Mouse (Mus musculus) hindbrain, embryonic 14.5 days (tissue): ENCODE measurements at regions not wholly inside any gene's neighbourhood (a gene's known extent, or its start where the extent isn't known, plus 50 kb on each side); places are given as distances from the start of the nearest gene placed in this dataset.
A peak's percentile ranks its signal among the peaks of the same experiment; 100 is the strongest.

Experiments used
- ATAC-seq: fragments of 200-750 bp; cut with Nextera tagmentation; 2 replicates; pipeline ENCODE4 v1.8.0; 2017; ENCODE audit warnings: moderate number of reproducible peaks, mild to moderate bottlenecking, moderate TSS enrichment, moderate library complexity; ENCODE audit not compliant: low FRiP score
- DNase-seq: peaks from one replicate; pipeline ENCODE4 v3.0.0-alpha.2; 2015; ENCODE audit warnings: low spot score
- H3K27ac ChIP-seq: fragments of 300-500 bp; sonication (generic); 2 replicates; pipeline ENCODE4 v1.5.1; 2014; ENCODE audit warnings: mild to moderate bottlenecking, moderate library complexity
- H3K27me3 ChIP-seq: fragments of 300-500 bp; sonication (generic); 2 replicates; pipeline ENCODE4 v1.6.1; 2014; ENCODE audit warnings: mild to moderate bottlenecking, low read length, mixed read lengths; ENCODE audit not compliant: control insufficient read depth, insufficient read depth
- H3K36me3 ChIP-seq: fragments of 300-500 bp; sonication (generic); replicated peaks from 2 replicates; pipeline ENCODE4 v1.6.1; 2014; ENCODE audit not compliant: control insufficient read depth, insufficient read depth
- H3K4me1 ChIP-seq: fragments of 300-500 bp; sonication (generic); replicated peaks from 2 replicates; pipeline ENCODE4 v1.6.1; 2014; ENCODE audit warnings: antibody characterized with exemption, low read length, mixed read lengths; ENCODE audit not compliant: control insufficient read depth, insufficient read depth
- H3K4me2 ChIP-seq: fragments of 300-500 bp; sonication (generic); replicated peaks from 2 replicates; pipeline ENCODE4 v1.6.1; 2014; ENCODE audit warnings: mild to moderate bottlenecking, moderate library complexity
- H3K4me3 ChIP-seq: fragments of 300-500 bp; sonication (generic); replicated peaks from 2 replicates; pipeline ENCODE4 v1.5.1; 2014; ENCODE audit warnings: mild to moderate bottlenecking, low read length
- H3K9ac ChIP-seq: fragments of 300-500 bp; sonication (generic); 2 replicates; pipeline ENCODE4 v1.6.1; 2014
- H3K9me3 ChIP-seq: fragments of 300-500 bp; sonication (generic); 2 replicates; pipeline ENCODE4 v1.6.1; 2016; ENCODE audit warnings: low read length; ENCODE audit not compliant: control insufficient read depth
- WGBS: fragments of 180-500 bp; shearing (Covaris S2); extraction: QIAGEN DNeasy Blood & Tissue Kit; methylation state at CpG from one replicate; pipeline ENCODE4 v1.1.7; 2014; 5-methylcytosine and 5-hydroxymethylcytosine counted together

- H3K9me3 ChIP-seq: no peaks in the 10 kb centered on the region
- H3K4me1 ChIP-seq: no peaks in the 10 kb centered on the region
- H3K9ac ChIP-seq: no peak overlapping the region
- H3K4me3 ChIP-seq: no peak overlapping the region
- H3K27ac ChIP-seq: no peak overlapping the region
- 39% methylated on average over 2 of the region's 2 CpGs for WGBS
- DNase-seq (no peak), ATAC-seq (no peak)
- H3K27me3 ChIP-seq: no peaks in the 10 kb centered on the region
- no peaks in the 10 kb centered on the region for H3K36me3 ChIP-seq
- no peak overlapping the region for H3K4me2 ChIP-seq
These were observed 1261.1 kb downstream of the Pla2g4a start for GRCm38 (mm10) chr1:148699854-148700598.

- Histone ChIP-seq H3K4me2 (no peak overlapping the region), H3K4me1 (no peaks in the 10 kb centered on the region), H3K4me3 (no peak overlapping the region), H3K27me3 (no peaks in the 10 kb centered on the region), H3K27ac (no peak overlapping the region), H3K36me3 (no peaks in the 10 kb centered on the region), H3K9ac (no peak overlapping the region), H3K9me3 (no peaks in the 10 kb centered on the region)
- ATAC-seq (peak; percentile 60; the same call in 1 of the 2 replicates), DNase-seq (no peak)
- 33% methylated on average over 2 of the region's 2 CpGs for WGBS
These were observed 1271.0 kb downstream of the Pla2g4a start for GRCm38 (mm10) chr1:148690085-148690484.

GRCm38 (mm10) chr1:148689618-148690017 is 1271.5 kb downstream of the Pla2g4a start:
- no peak overlapping the region for H3K4me2 ChIP-seq
- ATAC-seq: peak; percentile 14; the same call in 1 of the 2 replicates
- WGBS: 75% methylated on average over 4 of the region's 4 CpGs

GRCm38 (mm10) chr1:148675516-148675915 is 1285.6 kb downstream of the Pla2g4a start:
- no peak overlapping the region for H3K27ac ChIP-seq
- H3K4me2 ChIP-seq: no peak overlapping the region
- no peaks in the 10 kb centered on the region for H3K36me3 ChIP-seq
- H3K9ac ChIP-seq: no peak overlapping the region
- DNase-seq (no peak), ATAC-seq (no peak)
- no peaks in the 10 kb centered on the region for H3K4me1 ChIP-seq
- no peak overlapping the region for H3K4me3 ChIP-seq
- H3K9me3 ChIP-seq: no peaks in the 10 kb centered on the region
- no peaks in the 10 kb centered on the region for H3K27me3 ChIP-seq

More at GRCm38 (mm10) chr1:148689618-148690017, 1271.5 kb downstream of the Pla2g4a start:
- Histone ChIP-seq H3K4me1 (no peaks in the 10 kb centered on the region), H3K9me3 (no peaks in the 10 kb centered on the region), H3K36me3 (no peaks in the 10 kb centered on the region), H3K9ac (no peak overlapping the region), H3K4me3 (no peak overlapping the region), H3K27ac (no peak overlapping the region), H3K27me3 (no peaks in the 10 kb centered on the region)
- DNase-seq: no peak

GRCm38 (mm10) chr1:148664409-148664808 is 1296.7 kb downstream of the Pla2g4a start:
- H3K27me3 ChIP-seq: no peaks in the 10 kb centered on the region
- no peak for DNase-seq
- no peak overlapping the region for H3K27ac ChIP-seq
- H3K36me3 ChIP-seq: no peaks in the 10 kb centered on the region
- no peaks in the 10 kb centered on the region for H3K9me3 ChIP-seq
- H3K4me3 ChIP-seq: no peak overlapping the region
- H3K4me1 ChIP-seq: no peaks in the 10 kb centered on the region
- 58% methylated on average over 4 of the region's 4 CpGs for WGBS
- H3K9ac ChIP-seq: no peak overlapping the region
- no peak for ATAC-seq
- H3K4me2 ChIP-seq: no peak overlapping the region

GRCm38 (mm10) chr1:148656990-148657389 is 1304.1 kb downstream of the Pla2g4a start:
- H3K9me3 ChIP-seq: no peaks in the 10 kb centered on the region
- no peak overlapping the region for H3K27ac ChIP-seq
- WGBS: 94% methylated on average over 1 of the region's 1 CpGs
- no peak overlapping the region for H3K4me3 ChIP-seq
- H3K9ac ChIP-seq: no peak overlapping the region
- no peaks in the 10 kb centered on the region for H3K4me1 ChIP-seq
- H3K36me3 ChIP-seq: no peaks in the 10 kb centered on the region
- ATAC-seq: no peak
- H3K27me3 ChIP-seq: no peaks in the 10 kb centered on the region
- DNase-seq: no peak
- H3K4me2 ChIP-seq: no peak overlapping the region
